Mouse (Mus musculus): ENCODE measurements at regions not wholly inside any gene's neighbourhood (a gene's known extent, or its start where the extent isn't known, plus 50 kb on each side); places are given as distances from the start of the nearest gene placed in this dataset.
"Not testable (repeated sequence)": the region's sequence is repeated elsewhere in the genome, so short reads cannot be mapped to it uniquely, and the experiment has no call there.

- H3K27me3 ChIP-seq: no peaks in the 10 kb centered on the region
- H3K9ac ChIP-seq: no peak overlapping the region
- ATAC-seq (ENCODE audit: low FRiP score): no peak
- no peaks in the 10 kb centered on the region for H3K4me1 ChIP-seq
- H3K9me3 ChIP-seq: no peaks in the 10 kb centered on the region
- no peak overlapping the region for H3K4me3 ChIP-seq (replicated peaks)
- H3K27ac ChIP-seq: no peak overlapping the region
- H3K4me2 ChIP-seq: no peak overlapping the region
- H3K36me3 ChIP-seq (replicated peaks): no peaks in the 10 kb centered on the region
- WGBS: 91% methylated on average over 2 of the region's 2 CpGs
These were observed 56.5 kb downstream of the Gm8797 start for GRCm38 (mm10) chr3:5806947-5807575.

GRCm38 (mm10) chr3:5811071-5811590, 60.5 kb downstream of the Gm8797 start:
- H3K9ac ChIP-seq: no peak overlapping the region
- H3K4me2 ChIP-seq: no peak overlapping the region
- H3K27ac ChIP-seq: no peak overlapping the region
- no peak for ATAC-seq (ENCODE audit: low FRiP score)
- H3K4me3 ChIP-seq (replicated peaks): no peak overlapping the region
- no peaks in the 10 kb centered on the region for H3K36me3 ChIP-seq (replicated peaks)
- no peaks in the 10 kb centered on the region for H3K4me1 ChIP-seq
- no peaks in the 10 kb centered on the region for H3K27me3 ChIP-seq
- H3K9me3 ChIP-seq: no peaks in the 10 kb centered on the region
- WGBS: 93% methylated on average over 3 of the region's 3 CpGs

GRCm38 (mm10) chr3:5820243-5820642, 69.6 kb downstream of the Gm8797 start:
- not testable (repeated sequence) for H3K4me1 ChIP-seq; H3K27ac ChIP-seq; H3K36me3 ChIP-seq (replicated peaks); H3K4me3 ChIP-seq (replicated peaks); H3K9ac ChIP-seq; H3K4me2 ChIP-seq; ATAC-seq (ENCODE audit: low FRiP score); H3K9me3 ChIP-seq; H3K27me3 ChIP-seq
- 89% methylated on average over 7 of the region's 7 CpGs for WGBS

GRCm38 (mm10) chr3:5860237-5860636, 109.6 kb downstream of the Gm8797 start:
- H3K9me3 ChIP-seq; H3K9ac ChIP-seq; H3K27ac ChIP-seq; H3K27me3 ChIP-seq; H3K4me3 ChIP-seq (replicated peaks); H3K4me2 ChIP-seq; ATAC-seq (ENCODE audit: low FRiP score); H3K4me1 ChIP-seq; H3K36me3 ChIP-seq (replicated peaks): not testable (repeated sequence)
- 31% methylated on average over 20 of the region's 20 CpGs for WGBS

GRCm38 (mm10) chr3:5870407-5870806, 119.8 kb downstream of the Gm8797 start:
- Histone ChIP-seq H3K27me3 (no peaks in the 10 kb centered on the region), H3K4me1 (no peaks in the 10 kb centered on the region), H3K4me3 (replicated peaks) (no peak overlapping the region), H3K27ac (no peak overlapping the region), H3K9me3 (no peaks in the 10 kb centered on the region), H3K4me2 (no peak overlapping the region), H3K9ac (no peak overlapping the region), H3K36me3 (replicated peaks) (no peaks in the 10 kb centered on the region)
- WGBS: 88% methylated on average over 2 of the region's 2 CpGs
- ATAC-seq (ENCODE audit: low FRiP score): no peak

- ATAC-seq (ENCODE audit: low FRiP score): no peak
- H3K9me3 ChIP-seq: no peaks in the 10 kb centered on the region
- no peaks in the 10 kb centered on the region for H3K36me3 ChIP-seq (replicated peaks)
- H3K4me1 ChIP-seq: no peaks in the 10 kb centered on the region
- H3K27me3 ChIP-seq: no peaks in the 10 kb centered on the region
- no peak overlapping the region for H3K27ac ChIP-seq
- H3K9ac ChIP-seq: no peak overlapping the region
- H3K4me3 ChIP-seq (replicated peaks): no peak overlapping the region
- H3K4me2 ChIP-seq: no peak overlapping the region
These were observed 128.5 kb downstream of the Gm8797 start for GRCm38 (mm10) chr3:5879113-5879512.

GRCm38 (mm10) chr3:5917536-5917935, 166.9 kb downstream of the Gm8797 start:
- no peaks in the 10 kb centered on the region for H3K4me1 ChIP-seq
- no peak for ATAC-seq (ENCODE audit: low FRiP score)
- no peak overlapping the region for H3K4me2 ChIP-seq
- no peaks in the 10 kb centered on the region for H3K36me3 ChIP-seq (replicated peaks)
- no peak overlapping the region for H3K9ac ChIP-seq
- no peaks in the 10 kb centered on the region for H3K27me3 ChIP-seq
- H3K9me3 ChIP-seq: no peaks in the 10 kb centered on the region
- WGBS: 89% methylated on average over 1 of the region's 1 CpGs
- no peak overlapping the region for H3K27ac ChIP-seq
- no peak overlapping the region for H3K4me3 ChIP-seq (replicated peaks)

- not testable (repeated sequence) for H3K9ac ChIP-seq; ATAC-seq (ENCODE audit: low FRiP score); H3K27ac ChIP-seq; H3K36me3 ChIP-seq (replicated peaks); H3K27me3 ChIP-seq; H3K4me3 ChIP-seq (replicated peaks); H3K9me3 ChIP-seq; H3K4me2 ChIP-seq; H3K4me1 ChIP-seq
- WGBS: 87% methylated on average over 11 of the region's 11 CpGs
These were observed 199.6 kb downstream of the Gm8797 start for GRCm38 (mm10) chr3:5950243-5950642.

GRCm38 (mm10) chr3:5989011-5989645, 238.5 kb downstream of the Gm8797 start:
- H3K27me3 ChIP-seq; H3K4me1 ChIP-seq; H3K4me3 ChIP-seq (replicated peaks); H3K36me3 ChIP-seq (replicated peaks); H3K9ac ChIP-seq; H3K9me3 ChIP-seq; H3K27ac ChIP-seq; H3K4me2 ChIP-seq; ATAC-seq (ENCODE audit: low FRiP score): not testable (repeated sequence)
- WGBS: 84% methylated on average over 5 of the region's 5 CpGs

GRCm38 (mm10) chr3:6004423-6004822, 253.8 kb downstream of the Gm8797 start:
- H3K9ac ChIP-seq: no peak overlapping the region
- H3K4me2 ChIP-seq: no peak overlapping the region
- H3K4me3 ChIP-seq (replicated peaks): no peak overlapping the region
- H3K4me1 ChIP-seq: no peaks in the 10 kb centered on the region
- WGBS: 81% methylated on average over 1 of the region's 1 CpGs
- no peaks in the 10 kb centered on the region for H3K27me3 ChIP-seq
- no peaks in the 10 kb centered on the region for H3K36me3 ChIP-seq (replicated peaks)
- no peak for ATAC-seq (ENCODE audit: low FRiP score)
- H3K9me3 ChIP-seq: no peaks in the 10 kb centered on the region
- H3K27ac ChIP-seq: no peak overlapping the region

GRCm38 (mm10) chr3:6018749-6019148, 268.1 kb downstream of the Gm8797 start:
- H3K9me3 ChIP-seq: no peaks in the 10 kb centered on the region
- H3K27ac ChIP-seq: no peak overlapping the region
- H3K9ac ChIP-seq: no peak overlapping the region
- no peaks in the 10 kb centered on the region for H3K4me1 ChIP-seq
- 88% methylated on average over 1 of the region's 1 CpGs for WGBS
- ATAC-seq (ENCODE audit: low FRiP score): no peak
- H3K27me3 ChIP-seq: no peaks in the 10 kb centered on the region
- no peak overlapping the region for H3K4me3 ChIP-seq (replicated peaks)
- H3K4me2 ChIP-seq: no peak overlapping the region
- no peaks in the 10 kb centered on the region for H3K36me3 ChIP-seq (replicated peaks)

GRCm38 (mm10) chr3:6041325-6041724, 290.7 kb downstream of the Gm8797 start:
- not testable (repeated sequence) for H3K9ac ChIP-seq; H3K9me3 ChIP-seq; H3K4me2 ChIP-seq; ATAC-seq (ENCODE audit: low FRiP score); H3K27ac ChIP-seq; H3K4me3 ChIP-seq (replicated peaks); H3K4me1 ChIP-seq; H3K27me3 ChIP-seq; H3K36me3 ChIP-seq (replicated peaks)
- WGBS: 44% methylated on average over 3 of the region's 3 CpGs

- Histone ChIP-seq H3K27me3 (no peaks in the 10 kb centered on the region), H3K27ac (no peak overlapping the region), H3K9ac (no peak overlapping the region), H3K4me2 (no peak overlapping the region), H3K9me3 (no peaks in the 10 kb centered on the region), H3K4me3 (replicated peaks) (no peak overlapping the region), H3K4me1 (no peaks in the 10 kb centered on the region), H3K36me3 (replicated peaks) (no peaks in the 10 kb centered on the region)
- ATAC-seq (ENCODE audit: low FRiP score): no peak
- 90% methylated on average over 4 of the region's 4 CpGs for WGBS
These were observed 299.0 kb downstream of the Gm8797 start for GRCm38 (mm10) chr3:6049472-6050045.
